Mouse (Mus musculus): Measurements from ENCODE around the gene Srsx. TPM values are rescaled to one million over a fixed set of nuclear protein-coding genes. Genes with fewer than 3 reads are reported as not detected.
"Not testable (repeated sequence)": the region's sequence is repeated elsewhere in the genome, so short reads cannot be mapped to it uniquely, and the experiment has no call there.

Gene Srsx
- polyA plus RNA-seq (2014; fragmentation: Nextera tagmentation; extraction: Ambion mirVana), result not detected in 2 replicates

GRCm38 (mm10) chrX:123222381-123222780, at the start of gene Srsx:
TSS of gene Srsx (minus strand) at chrX:123222481.
- H3K9ac ChIP-seq (replicated peaks; ENCODE audit: low read length); H3K4me1 ChIP-seq (ENCODE audit: control insufficient read depth, insufficient read depth, low read length); H3K4me3 ChIP-seq (replicated peaks; ENCODE audit: low read depth, low read length); ATAC-seq (ENCODE audit: low FRiP score, low TSS enrichment); H3K27me3 ChIP-seq (ENCODE audit: control insufficient read depth, insufficient read depth, low read length); H3K9me3 ChIP-seq (ENCODE audit: control insufficient read depth, low read length); DNase-seq; H3K27ac ChIP-seq (replicated peaks; ENCODE audit: low read depth, low read length); H3K4me2 ChIP-seq (ENCODE audit: low read length); H3K36me3 ChIP-seq (ENCODE audit: control insufficient read depth, insufficient read depth, low read length): not testable (repeated sequence)
- no CpG with 5 or more reads among the region's 1 CpGs for WGBS

DNA sequence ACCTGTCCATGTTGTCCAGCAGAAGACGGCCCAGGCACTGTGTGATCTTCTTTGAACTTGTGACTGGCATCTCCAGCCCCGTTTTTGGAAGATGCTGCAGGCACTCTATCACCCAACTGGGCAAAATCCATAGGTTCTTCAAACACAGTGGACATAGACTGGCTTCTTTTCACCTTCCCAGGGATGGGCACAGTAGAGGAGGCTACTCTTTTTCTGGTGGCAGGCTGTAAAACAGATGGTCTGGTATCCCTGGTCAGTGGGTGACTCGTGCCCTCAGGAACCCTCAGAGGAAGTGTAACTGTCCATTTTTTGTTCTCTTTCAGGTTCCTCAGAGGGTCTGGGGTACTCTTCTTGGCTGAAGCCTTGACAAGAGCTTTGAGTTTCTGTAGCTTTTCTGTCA, 24.5 kb upstream of the Srsx start, which contains the start of gene Gm17577:
Gm17577 (minus strand) TSS at position 101 of the 400 bp plus-strand sequence.
- not testable (repeated sequence) for H3K27me3 ChIP-seq (ENCODE audit: control insufficient read depth, insufficient read depth, low read length); H3K4me1 ChIP-seq (ENCODE audit: control insufficient read depth, insufficient read depth, low read length); H3K36me3 ChIP-seq (ENCODE audit: control insufficient read depth, insufficient read depth, low read length); DNase-seq; H3K4me3 ChIP-seq (replicated peaks; ENCODE audit: low read depth, low read length); ATAC-seq (ENCODE audit: low FRiP score, low TSS enrichment); H3K9ac ChIP-seq (replicated peaks; ENCODE audit: low read length); H3K4me2 ChIP-seq (ENCODE audit: low read length); H3K9me3 ChIP-seq (ENCODE audit: control insufficient read depth, low read length); H3K27ac ChIP-seq (replicated peaks; ENCODE audit: low read depth, low read length)
- no CpG with 5 or more reads among the region's 3 CpGs for WGBS

Other genes starting within 250 kb of the Srsx start
- gene Gm17521, start 192.8 kb downstream of the Srsx start, polyA plus RNA-seq (2014; fragmentation: Nextera tagmentation; extraction: Ambion mirVana), result not detected in 2 replicates
- gene Cldn34c1, start 119.0 kb downstream of the Srsx start, polyA plus RNA-seq (2014; fragmentation: Nextera tagmentation; extraction: Ambion mirVana), result 40.4 and 41.9 TPM in 2 replicates
- gene Gm17577, start 24.4 kb upstream of the Srsx start, polyA plus RNA-seq (2014; fragmentation: Nextera tagmentation; extraction: Ambion mirVana), result not detected in 2 replicates